Mouse (Mus musculus): Measurements from ENCODE around the gene Rybp. TPM values are rescaled to one million over a fixed set of nuclear protein-coding genes. Genes with fewer than 3 reads are reported as not detected.

Gene Rybp
- polyA plus RNA-seq, 1 experiment from 2014 or later = 18.8 TPM

- no peak for TF ChIP-seq CTCF (IDR thresholded peaks at IDR 0.05; ENCODE audit: low read depth)
- H3K9ac ChIP-seq (ENCODE audit: low read depth, low read length) = no peak overlapping the region
- no peaks in the 10 kb centered on the region for H3K4me1 ChIP-seq (replicated peaks; ENCODE audit: insufficient read depth, low read length)
- DNase-seq (ENCODE audit: low spot score) (no peak), ATAC-seq (replicated peaks; ENCODE audit: low FRiP score, low read depth) (no peak)
- H3K36me3 ChIP-seq (ENCODE audit: insufficient read depth, low read length) = no peaks in the 10 kb centered on the region
- no peak overlapping the region for H3K4me3 ChIP-seq (replicated peaks; ENCODE audit: low read depth, low read length)
- H3K4me2 ChIP-seq (ENCODE audit: low read length) = no peak overlapping the region
- H3K27me3 ChIP-seq (ENCODE audit: insufficient read depth, low read length) = no peaks in the 10 kb centered on the region
- no peak overlapping the region for H3K27ac ChIP-seq
- H3K9me3 ChIP-seq (replicated peaks; ENCODE audit: low read length) = no peaks in the 10 kb centered on the region
- 66% methylated on average over 9 of the region's 9 CpGs for WGBS
Measured at GRCm38 (mm10) chr6:100331055-100331454, 43.8 kb upstream of the Rybp start.

- no peak for DNase-seq (ENCODE audit: low spot score)
- no peak overlapping the region for H3K9ac ChIP-seq (ENCODE audit: low read depth, low read length)
- H3K36me3 ChIP-seq (ENCODE audit: insufficient read depth, low read length) = no peaks in the 10 kb centered on the region
- TF ChIP-seq CTCF (IDR thresholded peaks at IDR 0.05; ENCODE audit: low read depth) = no peak
- no peaks in the 10 kb centered on the region for H3K9me3 ChIP-seq (replicated peaks; ENCODE audit: low read length)
- H3K4me3 ChIP-seq (replicated peaks; ENCODE audit: low read depth, low read length) = no peak overlapping the region
- 65% methylated on average over 4 of the region's 4 CpGs for WGBS
- no peak overlapping the region for H3K27ac ChIP-seq
- no peaks in the 10 kb centered on the region for H3K4me1 ChIP-seq (replicated peaks; ENCODE audit: insufficient read depth, low read length)
- no peaks in the 10 kb centered on the region for H3K27me3 ChIP-seq (ENCODE audit: insufficient read depth, low read length)
- no peak for ATAC-seq (replicated peaks; ENCODE audit: low FRiP score, low read depth)
- no peak overlapping the region for H3K4me2 ChIP-seq (ENCODE audit: low read length)
Measured at GRCm38 (mm10) chr6:100329542-100329941, 42.3 kb upstream of the Rybp start.

- TF ChIP-seq CTCF (IDR thresholded peaks at IDR 0.05; ENCODE audit: low read depth) = no peak
- 46% methylated on average over 5 of the region's 5 CpGs for WGBS
- H3K4me1 ChIP-seq (replicated peaks; ENCODE audit: insufficient read depth, low read length) = no peaks in the 10 kb centered on the region
- no peaks in the 10 kb centered on the region for H3K27me3 ChIP-seq (ENCODE audit: insufficient read depth, low read length)
- no peak overlapping the region for H3K9ac ChIP-seq (ENCODE audit: low read depth, low read length)
- peak; percentile 55 for DNase-seq (ENCODE audit: low spot score)
- no peak overlapping the region for H3K27ac ChIP-seq
- peak; percentile 29; the same call in 1 of the 2 replicates for ATAC-seq (replicated peaks; ENCODE audit: low FRiP score, low read depth)
- no peak overlapping the region for H3K4me2 ChIP-seq (ENCODE audit: low read length)
- no peaks in the 10 kb centered on the region for H3K36me3 ChIP-seq (ENCODE audit: insufficient read depth, low read length)
- no peaks in the 10 kb centered on the region for H3K9me3 ChIP-seq (replicated peaks; ENCODE audit: low read length)
- no peak overlapping the region for H3K4me3 ChIP-seq (replicated peaks; ENCODE audit: low read depth, low read length)
Measured at GRCm38 (mm10) chr6:100327050-100327449, 39.8 kb upstream of the Rybp start.

GRCm38 (mm10) chr6:100323756-100324430, 36.6 kb upstream of the Rybp start:
- WGBS = 65% methylated on average over 10 of the region's 10 CpGs
- H3K4me2 ChIP-seq (ENCODE audit: low read length) = no peak overlapping the region
- H3K27ac ChIP-seq = no peak overlapping the region
- no peak overlapping the region for H3K4me3 ChIP-seq (replicated peaks; ENCODE audit: low read depth, low read length)
- TF ChIP-seq CTCF (IDR thresholded peaks at IDR 0.05; ENCODE audit: low read depth) = no peak
- H3K9me3 ChIP-seq (replicated peaks; ENCODE audit: low read length) = no peaks in the 10 kb centered on the region
- H3K36me3 ChIP-seq (ENCODE audit: insufficient read depth, low read length) = no peaks in the 10 kb centered on the region
- no peaks in the 10 kb centered on the region for H3K4me1 ChIP-seq (replicated peaks; ENCODE audit: insufficient read depth, low read length)
- no peaks in the 10 kb centered on the region for H3K27me3 ChIP-seq (ENCODE audit: insufficient read depth, low read length)
- no peak overlapping the region for H3K9ac ChIP-seq (ENCODE audit: low read depth, low read length)
- no peak for ATAC-seq (replicated peaks; ENCODE audit: low FRiP score, low read depth)
- no peak for DNase-seq (ENCODE audit: low spot score)

GRCm38 (mm10) chr6:100322561-100322960, 35.3 kb upstream of the Rybp start:
- ATAC-seq (replicated peaks; ENCODE audit: low FRiP score, low read depth) (no peak), DNase-seq (ENCODE audit: low spot score) (no peak)
- no peak for TF ChIP-seq CTCF (IDR thresholded peaks at IDR 0.05; ENCODE audit: low read depth)
- Histone ChIP-seq H3K4me1 (replicated peaks; ENCODE audit: insufficient read depth, low read length) (no peaks in the 10 kb centered on the region), H3K4me3 (replicated peaks; ENCODE audit: low read depth, low read length) (no peak overlapping the region), H3K36me3 (ENCODE audit: insufficient read depth, low read length) (no peaks in the 10 kb centered on the region), H3K27me3 (ENCODE audit: insufficient read depth, low read length) (no peaks in the 10 kb centered on the region), H3K9ac (ENCODE audit: low read depth, low read length) (no peak overlapping the region), H3K27ac (no peak overlapping the region), H3K4me2 (ENCODE audit: low read length) (no peak overlapping the region), H3K9me3 (replicated peaks; ENCODE audit: low read length) (no peaks in the 10 kb centered on the region)
- WGBS = 45% methylated on average over 8 of the region's 8 CpGs

- Histone ChIP-seq H3K9ac (ENCODE audit: low read depth, low read length) (no peak overlapping the region), H3K27me3 (ENCODE audit: insufficient read depth, low read length) (no peaks in the 10 kb centered on the region), H3K4me3 (replicated peaks; ENCODE audit: low read depth, low read length) (no peak overlapping the region), H3K4me2 (ENCODE audit: low read length) (no peak overlapping the region), H3K4me1 (replicated peaks; ENCODE audit: insufficient read depth, low read length) (no peaks in the 10 kb centered on the region), H3K36me3 (ENCODE audit: insufficient read depth, low read length) (no peaks in the 10 kb centered on the region), H3K27ac (no peak overlapping the region), H3K9me3 (replicated peaks; ENCODE audit: low read length) (no peaks in the 10 kb centered on the region)
- no peak for DNase-seq (ENCODE audit: low spot score)
- ATAC-seq (replicated peaks; ENCODE audit: low FRiP score, low read depth) = no peak
- TF ChIP-seq CTCF (IDR thresholded peaks at IDR 0.05; ENCODE audit: low read depth) = no peak
- 83% methylated on average over 5 of the region's 5 CpGs for WGBS
Measured at GRCm38 (mm10) chr6:100322145-100322544, 34.9 kb upstream of the Rybp start.

GRCm38 (mm10) chr6:100314201-100314600, 26.9 kb upstream of the Rybp start:
- H3K27ac ChIP-seq = no peak overlapping the region
- ATAC-seq (replicated peaks; ENCODE audit: low FRiP score, low read depth) = no peak
- WGBS = 64% methylated on average over 8 of the region's 8 CpGs
- H3K4me2 ChIP-seq (ENCODE audit: low read length) = no peak overlapping the region
- TF ChIP-seq CTCF (IDR thresholded peaks at IDR 0.05; ENCODE audit: low read depth) = no peak
- no peaks in the 10 kb centered on the region for H3K4me1 ChIP-seq (replicated peaks; ENCODE audit: insufficient read depth, low read length)
- H3K36me3 ChIP-seq (ENCODE audit: insufficient read depth, low read length) = no peaks in the 10 kb centered on the region
- H3K9ac ChIP-seq (ENCODE audit: low read depth, low read length) = no peak overlapping the region
- no peak overlapping the region for H3K4me3 ChIP-seq (replicated peaks; ENCODE audit: low read depth, low read length)
- H3K27me3 ChIP-seq (ENCODE audit: insufficient read depth, low read length) = no peaks in the 10 kb centered on the region
- DNase-seq (ENCODE audit: low spot score) = no peak
- no peaks in the 10 kb centered on the region for H3K9me3 ChIP-seq (replicated peaks; ENCODE audit: low read length)

All from kidney, postnatal 0 days (tissue).